Mouse (Mus musculus) G1E-ER4 (cell line): ENCODE results near the gene Zcchc14. TPM values are rescaled to one million over a fixed set of nuclear protein-coding genes. Genes with fewer than 3 reads are reported as not detected.

ENCODE experiments used
- GATA1 ChIP-seq: IDR thresholded peaks from one replicate; pipeline ENCODE4 v1.8.0; 2012; ENCODE audit warnings: low read length, inconsistent platforms
- polyA plus RNA-seq: library from polyadenylated mRNA; stranded (reverse); fragments of >175 nt; gene quantifications from 2 replicates; pipeline ENCODE4 v1.2.3, GENCODE M21; 2012

Gene Zcchc14
- polyA plus RNA-seq, 1 experiment = not detected

GRCm38 (mm10) chr8:121609916-121610315, 42.8 kb downstream of the Zcchc14 start:
- no peak for TF ChIP-seq GATA1

- TF ChIP-seq GATA1 = no peak
These were observed 43.5 kb downstream of the Zcchc14 start for GRCm38 (mm10) chr8:121609251-121609650.

GRCm38 (mm10) chr8:121607661-121608060, 45.0 kb downstream of the Zcchc14 start:
- no peak for TF ChIP-seq GATA1

GRCm38 (mm10) chr8:121603801-121604200, 48.9 kb downstream of the Zcchc14 start:
- TF ChIP-seq GATA1 = no peak

- TF ChIP-seq GATA1 = no peak
These were observed 49.8 kb downstream of the Zcchc14 start for GRCm38 (mm10) chr8:121602860-121603259.

GRCm38 (mm10) chr8:121602411-121602810, 50.3 kb downstream of the Zcchc14 start:
- TF ChIP-seq GATA1 = no peak

- TF ChIP-seq GATA1 = no peak
These were observed 52.9 kb downstream of the Zcchc14 start for GRCm38 (mm10) chr8:121599842-121600241.

GRCm38 (mm10) chr8:121598892-121599291, 53.8 kb downstream of the Zcchc14 start:
- TF ChIP-seq GATA1 = no peak

GRCm38 (mm10) chr8:121598190-121598589, 54.5 kb downstream of the Zcchc14 start:
- no peak for TF ChIP-seq GATA1

GRCm38 (mm10) chr8:121593983-121594382, 58.7 kb downstream of the Zcchc14 start:
- no peak for TF ChIP-seq GATA1

- TF ChIP-seq GATA1 = no peak
These were observed 59.4 kb downstream of the Zcchc14 start for GRCm38 (mm10) chr8:121593293-121593692.

GRCm38 (mm10) chr8:121591178-121592066, 61.3 kb downstream of the Zcchc14 start:
- no peak for TF ChIP-seq GATA1

GRCm38 (mm10) chr8:121590203-121591177, 62.2 kb downstream of the Zcchc14 start, which contains the start of gene Map1lc3b:
Gene Map1lc3b, plus strand, starts transcription at chr8:121590361.
- no peak for TF ChIP-seq GATA1

GRCm38 (mm10) chr8:121589205-121589726, 63.4 kb downstream of the Zcchc14 start:
- no peak for TF ChIP-seq GATA1

GRCm38 (mm10) chr8:121588750-121589149, 64.0 kb downstream of the Zcchc14 start:
- no peak for TF ChIP-seq GATA1
